Mouse (Mus musculus) kidney, adult 8-10 months (tissue): ENCODE measurements around the gene Gpr137b.
A peak's percentile ranks its signal among the peaks of the same experiment; 100 is the strongest.
"Not testable (repeated sequence)": the region's sequence is repeated elsewhere in the genome, so short reads cannot be mapped to it uniquely, and the experiment has no call there.

ENCODE experiments used
- DNase-seq, 2 experiments: peaks; one replicate each; pipeline ENCODE4 v3.0.0; 2022

The Gpr137b gene

GRCm38 (mm10) chr13:13393228-13394095 is at the start of gene Gpr137b:
Gene Gpr137b (minus strand): TSS chr13:13394014.
- DNase-seq = peak; percentile 35 to 44

GRCm38 (mm10) chr13:13438112-13438953 is 44.5 kb upstream of the Gpr137b start:
- peak in 1 of 2 experiments; percentile 5 for DNase-seq

- peak in 1 of 2 experiments; percentile 17 for DNase-seq
These were observed 43.7 kb upstream of the Gpr137b start, which contains the start of gene Nid1 for GRCm38 (mm10) chr13:13437460-13438015. Gene Nid1 (plus strand): TSS chr13:13437551.

- peak; percentile 24 to 42 for DNase-seq
These were observed 42.3 kb upstream of the Gpr137b start for GRCm38 (mm10) chr13:13436161-13436560.

GRCm38 (mm10) chr13:13423301-13423700 is 29.5 kb upstream of the Gpr137b start:
- not testable (repeated sequence) for DNase-seq

GRCm38 (mm10) chr13:13418859-13419258 is 25.0 kb upstream of the Gpr137b start:
- not testable (repeated sequence) for DNase-seq

- DNase-seq = not testable (repeated sequence)
These were observed 22.2 kb upstream of the Gpr137b start for GRCm38 (mm10) chr13:13416007-13416337.

- peak; percentile 47 to 72 for DNase-seq
These were observed 21.5 kb upstream of the Gpr137b start for GRCm38 (mm10) chr13:13415120-13416006.

- peak; percentile 77 to 80 for DNase-seq
These were observed 20.4 kb upstream of the Gpr137b start for GRCm38 (mm10) chr13:13414206-13414605.

- DNase-seq = not testable (repeated sequence)
These were observed 11.7 kb upstream of the Gpr137b start for GRCm38 (mm10) chr13:13405511-13405910.

GRCm38 (mm10) chr13:13404517-13405155 is 10.8 kb upstream of the Gpr137b start:
- DNase-seq = not testable (repeated sequence)

GRCm38 (mm10) chr13:13403839-13404238 is 10.0 kb upstream of the Gpr137b start:
- DNase-seq = not testable (repeated sequence)

- not testable (repeated sequence) for DNase-seq
These were observed 9.6 kb upstream of the Gpr137b start for GRCm38 (mm10) chr13:13403366-13403765.

- not testable (repeated sequence) for DNase-seq
These were observed 9.0 kb upstream of the Gpr137b start for GRCm38 (mm10) chr13:13402818-13403217.

GRCm38 (mm10) chr13:13400851-13401250 is 7.0 kb upstream of the Gpr137b start:
- DNase-seq = not testable (repeated sequence)

GRCm38 (mm10) chr13:13394096-13394395 is 232 bp upstream of the Gpr137b start:
- peak; percentile 64 to 72 for DNase-seq

- DNase-seq = not testable (repeated sequence)
These were observed 15.5 kb downstream of the Gpr137b start for GRCm38 (mm10) chr13:13378168-13378859.

- DNase-seq = no peak
These were observed 16.6 kb downstream of the Gpr137b start for GRCm38 (mm10) chr13:13377180-13377579.

GRCm38 (mm10) chr13:13373965-13374364 is 19.8 kb downstream of the Gpr137b start:
- not testable (repeated sequence) for DNase-seq

GRCm38 (mm10) chr13:13371436-13371835 is 22.4 kb downstream of the Gpr137b start:
- not testable (repeated sequence) for DNase-seq

GRCm38 (mm10) chr13:13366371-13366770 is 27.4 kb downstream of the Gpr137b start:
- DNase-seq = not testable (repeated sequence)
